Mouse (Mus musculus) spleen, postnatal 4 days (tissue): ENCODE measurements around the gene Mknk1.

Experiments
- DNase-seq, 2 experiments: peaks; one replicate each; pipeline ENCODE4 v3.0.0; 2022; ENCODE audit warnings: low spot score in 2 of 2

Mknk1 gene

GRCm38 (mm10) chr4:115890553-115890952, 51.6 kb downstream of the Mknk1 start, which contains the start of gene 6430628N08Rik:
6430628N08Rik (plus strand) TSS chr4:115890665.
- DNase-seq: no peak

- DNase-seq: no peak
Observed at GRCm38 (mm10) chr4:115894281-115894680, 55.3 kb downstream of the Mknk1 start.

GRCm38 (mm10) chr4:115897901-115898631, 59.1 kb downstream of the Mknk1 start:
- DNase-seq: no peak

GRCm38 (mm10) chr4:115902816-115903215, 63.8 kb downstream of the Mknk1 start:
- DNase-seq: peak; percentile 64 to 87

- DNase-seq: no peak
Observed at GRCm38 (mm10) chr4:115904375-115904774, 65.4 kb downstream of the Mknk1 start.

GRCm38 (mm10) chr4:115905701-115906100, 66.7 kb downstream of the Mknk1 start:
- DNase-seq: no peak

- DNase-seq: no peak
Observed at GRCm38 (mm10) chr4:115906791-115907190, 67.8 kb downstream of the Mknk1 start.

- no peak for DNase-seq
Observed at GRCm38 (mm10) chr4:115907994-115908393, 69.0 kb downstream of the Mknk1 start.

- no peak for DNase-seq
Observed at GRCm38 (mm10) chr4:115908641-115909040, 69.6 kb downstream of the Mknk1 start.

- no peak for DNase-seq
Observed at GRCm38 (mm10) chr4:115911586-115911985, 72.6 kb downstream of the Mknk1 start.

GRCm38 (mm10) chr4:115919911-115920310, 80.9 kb downstream of the Mknk1 start:
- DNase-seq: no peak

- no peak for DNase-seq
Observed at GRCm38 (mm10) chr4:115922688-115923087, 83.7 kb downstream of the Mknk1 start.

GRCm38 (mm10) chr4:115923262-115923880, 84.4 kb downstream of the Mknk1 start:
- no peak for DNase-seq

- no peak for DNase-seq
Observed at GRCm38 (mm10) chr4:115927637-115928036, 88.6 kb downstream of the Mknk1 start.
